Comparison of ENCODE assay signal across 8 mouse cellular contexts in the genomic region with DNA sequence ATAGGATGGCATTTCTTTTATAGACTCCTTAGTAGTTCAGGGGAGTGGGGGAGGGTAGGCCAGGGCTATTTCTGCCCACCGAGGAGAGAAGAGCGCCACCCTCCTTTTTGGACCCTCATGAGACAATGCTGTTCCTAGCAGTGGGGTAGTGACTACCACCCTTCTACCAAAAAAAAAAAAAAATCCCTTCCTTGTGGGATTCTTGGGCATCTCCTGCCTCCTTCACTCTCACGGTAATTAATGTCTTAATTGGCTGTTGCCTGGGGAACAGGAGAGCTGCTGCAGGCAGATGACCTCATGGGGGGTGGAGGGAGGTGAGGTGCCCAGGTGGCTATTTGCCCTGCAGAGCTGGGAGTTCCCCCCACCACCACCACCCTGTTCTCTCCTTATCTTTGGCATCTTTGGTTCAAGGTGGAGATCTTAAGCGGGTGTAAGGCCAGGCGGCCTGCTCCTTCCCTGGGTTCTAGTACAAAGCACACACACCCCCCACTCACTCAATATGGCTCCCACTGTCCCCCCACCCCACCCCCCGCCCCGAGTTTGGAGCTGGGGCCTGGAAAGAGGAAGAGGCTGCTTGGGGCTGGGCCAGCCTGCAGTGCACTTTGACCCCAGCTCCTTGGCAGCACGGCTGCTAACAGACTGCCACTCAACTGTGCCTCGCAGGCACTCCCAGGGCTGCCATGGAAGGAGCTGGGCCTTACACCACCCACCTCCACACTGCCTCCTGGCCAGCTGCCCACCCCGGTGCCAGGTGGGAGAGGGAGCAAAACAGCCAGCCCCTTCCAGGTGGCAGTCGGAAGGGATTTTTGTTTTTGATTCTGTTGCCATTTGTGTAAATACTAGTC. TPM values are rescaled to one million over a fixed set of nuclear protein-coding genes. Genes with fewer than 3 reads are reported as not detected.
DNase-seq lines count a peak whose midpoint lies in the region; ATAC-seq and TF ChIP-seq lines count a peak whose summit lies in the region.

No protein-coding gene starts in this region.

- H3K36me3 ChIP-seq in hindbrain, embryonic 13.5 days, result peaks cover 25% of the 10 kb centered on the region
- peaks cover 75% of the 10 kb centered on the region for H3K36me3 ChIP-seq in hindbrain, embryonic 10.5 days
- H3K36me3 ChIP-seq in hindbrain, postnatal 0 days (ENCODE audit: insufficient read depth, low read length), result no peaks in the 10 kb centered on the region; the same call in 1 of the 2 replicates

- peak; percentile 29; the same call in 1 of the 2 replicates for ATAC-seq in hindbrain, embryonic 13.5 days (ENCODE audit: low FRiP score)
- no peak for ATAC-seq in hindbrain, postnatal 0 days
- ATAC-seq in erythroid progenitor cell, adult 5-6 weeks (replicated peaks; ENCODE audit: low FRiP score, poor library complexity, severe bottlenecking), result no peak

- H3K9ac ChIP-seq in hindbrain, embryonic 13.5 days, result no peak overlapping the region
- no peak overlapping the region for H3K9ac ChIP-seq in hindbrain, postnatal 0 days (replicated peaks; ENCODE audit: low read length)

- H3K4me1 ChIP-seq in hindbrain, embryonic 13.5 days (replicated peaks), result peaks cover 51% of the 10 kb centered on the region
- H3K4me1 ChIP-seq in hindbrain, embryonic 10.5 days (replicated peaks), result peaks cover 77% of the 10 kb centered on the region
- peaks cover 44% of the 10 kb centered on the region for H3K4me1 ChIP-seq in brown adipose tissue, adult 24 weeks (ENCODE audit: control insufficient read depth, insufficient read depth, insufficient read length, low read length)
- no peaks in the 10 kb centered on the region for H3K4me1 ChIP-seq in hindbrain, postnatal 0 days (ENCODE audit: insufficient read depth, low read length)

- no peak overlapping the region for H3K4me2 ChIP-seq in hindbrain, embryonic 13.5 days
- H3K4me2 ChIP-seq in hindbrain, postnatal 0 days (ENCODE audit: low read depth, low read length), result no peak overlapping the region

- H3K27me3 ChIP-seq in hindbrain, embryonic 13.5 days, result peaks cover 6% of the 10 kb centered on the region; the same call in 1 of the 2 replicates
- peaks cover 86% of the 10 kb centered on the region for H3K27me3 ChIP-seq in hindbrain, embryonic 10.5 days (ENCODE audit: insufficient read depth, poor library complexity, severe bottlenecking)
- H3K27me3 ChIP-seq in hindbrain, postnatal 0 days (ENCODE audit: insufficient read depth, low read length), result no peaks in the 10 kb centered on the region

- DNase-seq in hindbrain, embryonic 10.5 days (ENCODE audit: low spot score), result no peak
- peak; percentile 14 for DNase-seq in hindbrain, postnatal 0 days (ENCODE audit: low spot score)
- peak; percentile 69 to 87 for DNase-seq in kidney, postnatal 25 days
- DNase-seq in ovary, postnatal 36 days (ENCODE audit: low spot score), result no peak
- DNase-seq in urinary bladder, postnatal 14 days (ENCODE audit: low spot score), result no peak

- no peak overlapping the region for H3K27ac ChIP-seq in hindbrain, embryonic 13.5 days
- no peak overlapping the region for H3K27ac ChIP-seq in hindbrain, embryonic 10.5 days
- peak overlapping the region; percentile 63 for H3K27ac ChIP-seq in brown adipose tissue, adult 24 weeks (replicated peaks; ENCODE audit: low read depth, low read length)
- no peak overlapping the region for H3K27ac ChIP-seq in hindbrain, postnatal 0 days

- no peaks in the 10 kb centered on the region for H3K9me3 ChIP-seq in hindbrain, embryonic 13.5 days
- no peaks in the 10 kb centered on the region for H3K9me3 ChIP-seq in hindbrain, embryonic 10.5 days
- no peaks in the 10 kb centered on the region for H3K9me3 ChIP-seq in hindbrain, postnatal 0 days (ENCODE audit: low read length)

- H3K4me3 ChIP-seq in hindbrain, embryonic 13.5 days, result no peak overlapping the region
- no peak overlapping the region for H3K4me3 ChIP-seq in hindbrain, embryonic 10.5 days
- H3K4me3 ChIP-seq in brown adipose tissue, adult 24 weeks (ENCODE audit: insufficient read depth, low read depth, low read length), result no peak overlapping the region
- H3K4me3 ChIP-seq in hindbrain, postnatal 0 days (ENCODE audit: low read length), result no peak overlapping the region

- TF ChIP-seq CTCF in hindbrain, postnatal 0 days (IDR thresholded peaks at IDR 0.05; ENCODE audit: low read depth), result no peak

- WGBS in hindbrain, embryonic 13.5 days, result 44% methylated on average over 10 of the region's 11 CpGs
- 65% methylated on average over 11 of the region's 11 CpGs for WGBS in hindbrain, embryonic 10.5 days
- WGBS in hindbrain, postnatal 0 days, result 45% methylated on average over 11 of the region's 11 CpGs

RNA-seq across cellular contexts. Expression of gene Efnb1, which starts 12.4 kb away (rescaled TPM):
- 26.6 and 33.0 TPM in 2 replicates for polyA plus RNA-seq in hindbrain, embryonic 13.5 days (2015; fragmentation: Nextera tagmentation; extraction: Ambion mirVana)
- 48.9 and 52.6 TPM in 2 replicates for polyA plus RNA-seq in hindbrain, embryonic 10.5 days (2016; fragmentation: Nextera tagmentation; extraction: Ambion mirVana)
- polyA plus RNA-seq in brown adipose tissue, adult 24 weeks (2012; ENCODE audit: insufficient read depth, insufficient read length, missing spikeins), result 10.3 and 17.4 TPM in 2 replicates
- total RNA-seq in hindbrain, postnatal 0 days (2014; rRNA removed), result 29.4 and 30.1 TPM in 2 replicates
- polyA plus RNA-seq in hindbrain, postnatal 0 days (2015; fragmentation: Nextera tagmentation; extraction: Ambion mirVana), result 15.1 and 15.3 TPM in 2 replicates
- not detected in 2 replicates for total RNA-seq in erythroid progenitor cell, adult 5-6 weeks (2015; ENCODE audit: low replicate concordance)
- total RNA-seq in erythroid progenitor cell, adult 5-6 weeks (2017; ENCODE audit: low replicate concordance), result 1.1 and 1.5 TPM in 2 replicates

Comparison
In these comparisons a context has a peak if more than half of its experiments do, and no peak if none do; other contexts are left out.
1. DNase-seq: peak in hindbrain, postnatal 0 days (single experiment) and kidney, postnatal 25 days (2 of 2); none in hindbrain, embryonic 10.5 days (single experiment), ovary, postnatal 36 days (single experiment) and urinary bladder, postnatal 14 days (single experiment).